Mouse (Mus musculus) bone marrow macrophage, adult 2 months (primary cell): ENCODE measurements around the gene Aptx. TPM values are rescaled to one million over a fixed set of nuclear protein-coding genes. Genes with fewer than 3 reads are reported as not detected.
A peak's percentile ranks its signal among the peaks of the same experiment; 100 is the strongest.

Experiments
- H3K27ac ChIP-seq: 2 replicates; pipeline ENCODE4 v1.5.1; 2012; ENCODE audit warnings: low read depth, low read length; ENCODE audit not compliant: insufficient read depth
- H3K4me1 ChIP-seq: 2 replicates; pipeline ENCODE4 v1.6.1; 2012; ENCODE audit warnings: low read length; ENCODE audit not compliant: control insufficient read depth, insufficient read depth
- H3K4me3 ChIP-seq: 2 replicates; pipeline ENCODE4 v1.5.1; 2012; ENCODE audit warnings: mild to moderate bottlenecking, low read length, moderate library complexity; ENCODE audit not compliant: insufficient read depth
- CTCF ChIP-seq: IDR thresholded peaks from 2 replicates; pipeline ENCODE4 v1.5.1; 2012; ENCODE audit warnings: low read depth, mild to moderate bottlenecking, low read length, moderate library complexity
- POLR2A ChIP-seq: IDR thresholded peaks from 2 replicates; pipeline ENCODE4 v1.6.1; 2012; ENCODE audit warnings: mild to moderate bottlenecking, low read depth, low read length, borderline replicate concordance
- polyA plus RNA-seq: library from polyadenylated mRNA; stranded (reverse); fragments of >200 nt; gene quantifications from 2 replicates; pipeline ENCODE4 v1.2.4, GENCODE M21; 2012; ENCODE audit not compliant: missing spikeins, insufficient read depth, insufficient read length

The Aptx gene
- polyA plus RNA-seq, result 12.0 and 12.1 TPM in 2 replicates

GRCm38 (mm10) chr4:40702797-40703709, at the start of gene Aptx:
Gene Aptx (minus strand): TSS chr4:40703194.
- no peak for TF ChIP-seq CTCF
- TF ChIP-seq POLR2A, result peak; percentile 75
- H3K4me1 ChIP-seq, result peaks cover 34% of the 10 kb centered on the region
- peak within 1 kb of the TSS; percentile 84 for H3K4me3 ChIP-seq
- H3K27ac ChIP-seq, result peak within 1 kb of the TSS; percentile 98

- TF ChIP-seq CTCF, result no peak
- H3K4me3 ChIP-seq, result no peak overlapping the region
- H3K4me1 ChIP-seq, result no peaks in the 10 kb centered on the region
- no peak overlapping the region for H3K27ac ChIP-seq
Observed at GRCm38 (mm10) chr4:40735351-40735750, 32.4 kb upstream of the Aptx start.

DNA sequence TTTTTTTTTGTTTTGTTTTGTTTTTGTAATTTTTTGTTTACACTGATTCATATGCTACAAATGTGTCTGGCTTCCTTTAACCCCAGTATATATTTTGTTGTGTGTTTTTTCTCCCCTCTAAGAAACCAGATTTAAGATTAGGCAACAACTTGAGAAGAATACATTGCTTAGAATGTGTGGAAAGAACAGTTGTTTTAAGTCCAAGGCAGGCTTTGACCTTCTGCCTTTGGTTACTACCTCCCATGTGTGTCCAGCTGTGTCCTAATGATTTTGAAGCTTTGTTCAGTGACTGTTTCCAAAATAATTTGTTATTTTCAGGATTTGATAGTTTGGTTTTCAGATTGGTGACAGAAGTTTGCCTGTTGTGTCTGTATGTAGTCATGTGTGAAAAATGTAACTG, 28.3 kb upstream of the Aptx start:
- TF ChIP-seq CTCF, result no peak
- TF ChIP-seq POLR2A, result no peak
- H3K27ac ChIP-seq, result no peak overlapping the region
- no peak overlapping the region for H3K4me3 ChIP-seq
- H3K4me1 ChIP-seq, result no peaks in the 10 kb centered on the region

DNA sequence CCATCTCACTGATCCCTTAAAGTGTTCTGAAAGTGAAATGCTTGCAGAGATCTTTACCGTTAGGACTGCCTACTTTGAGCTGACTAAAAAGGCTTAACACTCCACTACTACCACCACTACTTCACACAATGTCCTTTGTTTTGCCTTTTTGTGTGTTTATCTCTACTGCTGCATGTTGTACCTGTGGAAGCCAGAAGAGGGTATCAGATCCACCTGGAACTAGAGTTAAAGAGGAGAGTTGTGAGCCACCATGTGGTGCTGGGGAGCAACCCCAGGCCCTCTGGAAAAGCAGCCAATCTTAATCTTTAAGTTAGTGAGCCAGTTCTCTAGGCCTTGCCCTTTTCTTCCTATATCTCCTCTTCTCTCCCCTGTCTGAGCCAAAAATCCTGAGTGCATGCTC, 24.3 kb upstream of the Aptx start:
- H3K4me1 ChIP-seq, result peaks cover 7% of the 10 kb centered on the region
- TF ChIP-seq POLR2A (no peak), CTCF (no peak)
- no peak overlapping the region for H3K27ac ChIP-seq
- H3K4me3 ChIP-seq, result no peak overlapping the region

DNA sequence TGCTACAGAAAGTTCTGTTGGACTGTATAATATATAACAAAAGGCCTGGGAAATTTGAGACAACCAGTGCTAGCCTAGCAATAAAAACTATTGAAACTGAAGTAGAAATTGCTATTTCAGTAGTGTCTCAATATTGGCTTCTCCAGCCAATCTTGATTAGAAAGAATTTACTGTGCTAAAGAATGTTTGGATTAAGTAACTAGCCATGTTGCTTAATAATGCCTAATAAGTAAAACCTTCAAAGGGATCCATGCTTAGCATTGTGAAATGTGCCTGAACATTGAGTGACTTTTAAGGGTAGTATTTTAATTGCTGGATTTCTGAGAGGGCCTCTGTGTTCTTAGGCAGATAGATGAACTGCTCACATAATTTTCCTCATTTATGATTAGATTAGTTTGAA, 22.6 kb upstream of the Aptx start:
- peaks cover 17% of the 10 kb centered on the region for H3K4me1 ChIP-seq
- TF ChIP-seq CTCF, result no peak
- H3K27ac ChIP-seq, result no peak overlapping the region
- no peak overlapping the region for H3K4me3 ChIP-seq

- Histone ChIP-seq H3K4me1 (peaks cover 20% of the 10 kb centered on the region), H3K27ac (no peak overlapping the region), H3K4me3 (no peak overlapping the region)
- TF ChIP-seq POLR2A (no peak), CTCF (no peak)
Observed at GRCm38 (mm10) chr4:40725141-40725540, 22.1 kb upstream of the Aptx start.

DNA sequence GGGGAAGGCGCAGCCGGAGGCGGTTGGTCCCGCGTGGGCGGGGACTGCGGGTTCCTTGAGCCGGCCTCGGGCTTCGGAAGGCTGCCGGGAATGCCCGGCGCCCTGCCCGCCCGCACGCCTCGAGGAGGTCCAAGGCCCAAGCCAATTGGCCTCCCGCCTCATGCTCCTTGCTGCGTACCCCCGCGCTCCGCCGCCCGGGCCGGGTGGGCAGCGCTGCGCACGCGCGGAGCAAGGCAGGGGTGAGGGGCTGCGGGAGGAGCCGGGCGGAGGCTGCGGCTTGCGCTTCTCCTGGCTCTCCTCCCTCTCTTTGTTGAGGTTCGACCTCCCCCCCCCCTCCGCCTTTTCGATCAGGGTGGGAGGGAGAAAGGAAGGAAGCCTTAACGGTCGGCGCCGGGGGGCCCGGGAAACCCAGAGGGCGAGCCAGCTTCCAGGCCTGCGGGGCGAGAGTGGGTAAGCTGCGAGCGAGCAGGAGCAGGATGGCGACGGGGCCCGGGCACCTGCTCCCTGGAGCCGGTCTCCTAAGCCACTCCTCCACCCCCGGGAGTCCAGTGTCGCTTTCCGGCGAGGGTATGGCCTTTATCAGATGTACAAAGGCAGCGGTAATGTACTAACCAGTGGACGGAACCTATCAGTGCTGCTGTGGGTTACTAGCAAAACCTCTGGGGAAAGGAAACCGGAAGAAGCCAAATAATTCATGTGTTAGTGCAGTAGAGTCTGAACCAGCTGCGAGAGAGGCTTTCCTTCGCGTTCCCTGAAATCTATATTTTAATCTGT, 19.9 kb upstream of the Aptx start:
- TF ChIP-seq POLR2A (no peak), CTCF (no peak)
- peak overlapping the region; percentile 93 for H3K4me3 ChIP-seq
- H3K4me1 ChIP-seq, result peaks cover 20% of the 10 kb centered on the region
- peak overlapping the region; percentile 90 for H3K27ac ChIP-seq

DNA sequence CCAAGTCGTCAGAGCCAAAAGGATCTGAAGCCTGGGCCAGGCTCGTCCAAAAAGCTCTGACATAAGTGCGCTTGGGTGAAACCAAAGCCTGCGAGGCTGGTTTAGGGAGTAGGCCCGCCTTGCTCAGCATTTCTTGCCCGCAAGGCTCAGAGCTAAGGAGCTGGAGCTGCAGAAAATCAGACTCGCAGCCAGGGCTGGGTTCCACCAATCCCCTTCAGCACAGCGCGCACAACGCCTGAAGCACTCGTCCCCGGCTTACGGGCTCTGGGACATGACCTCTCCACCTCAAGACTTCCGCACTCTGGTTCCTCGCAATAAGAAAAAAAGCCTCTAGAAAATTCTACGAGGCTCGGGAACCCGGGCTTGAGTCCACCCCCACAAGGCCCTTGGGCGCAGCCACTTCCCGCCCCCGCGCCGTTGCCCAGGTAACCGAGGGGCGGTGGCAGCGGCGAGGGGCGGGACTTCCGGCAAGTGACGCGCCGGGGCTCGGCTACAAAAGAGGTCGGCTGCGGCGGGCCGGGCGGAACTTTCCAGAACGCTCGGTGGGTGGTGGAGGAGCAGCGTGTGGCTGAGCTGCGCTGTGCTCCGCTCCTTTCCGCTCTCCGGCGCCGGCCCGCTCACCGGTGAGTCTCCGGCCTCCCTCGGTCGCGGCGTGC, 19.1 kb upstream of the Aptx start, which contains the start of gene Dnaja1:
Gene Dnaja1 (plus strand): TSS at position 140 of the 656 bp plus-strand sequence.
- Histone ChIP-seq H3K27ac (peak within 1 kb of the TSS; percentile 93), H3K4me1 (peaks cover 20% of the 10 kb centered on the region), H3K4me3 (peak within 1 kb of the TSS; percentile 93)
- TF ChIP-seq CTCF (no peak), POLR2A (0 out of 2 replicates have a peak, but pooled peaks have one; percentile 62)

DNA sequence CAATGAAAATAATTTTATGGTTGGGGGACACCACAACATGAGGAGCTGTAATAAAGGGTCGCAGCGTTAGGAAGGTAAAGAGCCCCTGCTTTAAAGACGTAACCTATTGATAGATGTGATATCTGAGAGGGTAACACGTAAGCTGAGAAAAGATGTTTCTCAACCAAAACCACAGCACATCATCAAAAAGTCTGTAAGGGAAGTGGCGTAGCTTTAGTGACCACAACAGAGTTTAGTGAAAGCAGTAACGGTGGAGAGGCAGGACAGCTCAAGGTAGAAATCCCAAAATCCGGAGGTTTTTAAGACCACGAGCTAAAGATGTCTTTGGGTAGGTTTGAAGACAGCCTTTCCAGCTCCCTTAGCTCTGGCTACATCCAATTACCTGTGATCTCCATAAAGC, 17.9 kb upstream of the Aptx start:
- TF ChIP-seq POLR2A, result no peak
- no peak for TF ChIP-seq CTCF
- Histone ChIP-seq H3K4me1 (peaks cover 20% of the 10 kb centered on the region), H3K27ac (peak overlapping the region; percentile 93), H3K4me3 (peak overlapping the region; percentile 47; the same call in 1 of the 2 replicates)
